Mouse (Mus musculus): Measurements from ENCODE around the gene Pdf.

GRCm38 (mm10) chr8:107049480-107049879 is 1.1 kb upstream of the Pdf start:
- TF ChIP-seq CTCF (IDR thresholded peaks at IDR 0.05) (no peak), EP300 (IDR thresholded peaks at IDR 0.05; ENCODE audit: insufficient read depth, low read depth, low read length) (no peak)

All from heart, adult 2 months (tissue).